Mouse (Mus musculus) megakaryocyte, embryonic 14.5 days (primary cell): ENCODE measurements around the gene Epb41l2.

Experiments
- FLI1 ChIP-seq: IDR thresholded peaks from 2 replicates; pipeline ENCODE4 v1.6.1; 2012; ENCODE audit warnings: low read length, inconsistent platforms, mixed read lengths
- GATA1 ChIP-seq: IDR thresholded peaks from 3 replicates; pipeline ENCODE4 v1.6.1; 2012; ENCODE audit warnings: mixed read lengths, low read length, inconsistent platforms, borderline replicate concordance

DNA sequence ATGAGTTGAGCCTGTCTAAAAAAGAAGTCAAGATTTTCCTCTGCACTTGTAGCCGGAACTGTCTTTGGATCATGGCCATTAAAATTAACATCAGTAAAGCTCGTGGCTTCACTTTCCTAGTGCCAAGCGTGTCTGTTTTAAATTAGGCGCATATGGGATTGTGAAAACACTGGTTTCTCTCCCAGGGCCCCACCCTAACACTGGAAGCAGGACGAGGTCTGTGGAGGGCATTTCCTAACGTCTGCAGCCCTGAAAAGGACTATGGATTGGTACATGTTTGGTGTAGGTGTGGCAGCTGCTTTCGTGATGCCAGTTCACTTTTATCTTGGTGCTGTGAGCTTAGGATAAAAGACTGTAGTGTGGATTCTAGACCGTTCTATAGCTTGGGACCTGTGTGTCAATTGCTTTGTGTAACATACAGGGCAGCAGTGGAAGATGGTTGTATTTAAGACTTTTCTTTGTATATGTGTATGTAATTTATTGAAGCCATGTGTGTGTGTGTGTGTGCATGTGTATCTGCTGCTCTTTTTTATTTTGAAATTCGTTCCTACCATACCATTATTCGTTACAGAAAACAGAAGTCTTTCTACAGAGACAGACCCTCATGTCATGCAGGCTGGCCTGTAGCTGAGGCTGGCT, 13.0 kb downstream of the Epb41l2 start:
- TF ChIP-seq FLI1 (no peak), GATA1 (no peak)
